Mouse (Mus musculus): Measurements from ENCODE around the gene Tmem26.

DNA sequence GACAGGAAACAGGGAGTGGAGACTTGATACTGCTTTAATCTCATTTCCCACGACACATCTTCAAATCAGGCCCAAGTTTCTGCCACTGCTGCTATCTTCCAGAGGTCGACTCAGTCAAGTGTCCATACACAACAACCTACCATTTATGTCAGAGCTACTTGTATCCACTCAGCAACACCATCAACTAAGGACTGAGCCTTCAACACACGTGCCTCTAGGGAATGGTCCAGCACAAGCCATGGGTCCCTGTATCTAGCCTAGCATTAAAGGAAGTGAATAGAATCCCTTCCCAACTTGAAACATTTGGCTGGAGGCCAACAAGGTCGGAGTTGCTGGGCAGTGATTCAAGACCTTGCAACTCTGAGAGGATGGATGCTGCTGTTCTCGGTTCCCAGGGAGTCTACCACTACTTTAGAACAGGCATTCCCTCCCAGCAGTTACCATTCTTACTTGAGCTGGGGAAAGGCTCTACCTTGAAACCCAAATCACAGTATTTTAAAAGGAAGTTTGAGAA lies 2.5 kb upstream of the Tmem26 start:
- no peak for TF ChIP-seq CTCF (IDR thresholded peaks at IDR 0.05; ENCODE audit: low read depth, low read length)
- TF ChIP-seq POLR2AphosphoS5 (IDR thresholded peaks at IDR 0.05; ENCODE audit: insufficient replicate concordance, low read depth, low read length), result no peak
- TF ChIP-seq TAL1 (conservative IDR thresholded peaks at IDR 0.05; ENCODE audit: low read depth, low read length), result no peak
